In genomic region chr13:13983523-13983922, GRCm38 (mm10) we compare ENCODE assay signal across 24 mouse cellular contexts. TPM values are rescaled to one million over a fixed set of nuclear protein-coding genes. Genes with fewer than 3 reads are reported as not detected.
DNase-seq lines count a peak whose midpoint lies in the region; ATAC-seq and TF ChIP-seq lines count a peak whose summit lies in the region.
"Had no signal": no experiment of that assay in that cellular context is flagged by ENCODE, and none has a peak within 500 bp of the region (broad histone marks: within the 10 kb centered on the region; RNA-seq: fewer than 3 reads in every experiment).

No protein-coding gene starts in this region.

- peak overlapping the region; percentile 24; the same call in 1 of the 2 replicates for H3K27ac ChIP-seq in gastrocnemius, adult 2 months
- H3K27ac ChIP-seq in lung, embryonic 14.5 days (ENCODE audit: low read depth), result no peak overlapping the region
- peak overlapping the region; percentile 64 for H3K27ac ChIP-seq in liver, embryonic 13.5 days
- H3K27ac ChIP-seq: embryonic facial prominence, embryonic 15.5 days; forebrain, embryonic 10.5 days; heart, adult 2 months; hindbrain, embryonic 15.5 days had no signal

- no peak for DNase-seq in gastrocnemius, adult 2 months
- DNase-seq in gastrocnemius, postnatal 14 days, result no peak
- DNase-seq in lung, embryonic 14.5 days, result no peak
- no peak for DNase-seq in lung, adult 18-20 months
- DNase-seq in R1 (ENCODE audit: low read depth, low spot score), result peak; percentile 21
- DNase-seq in liver, embryonic 13.5 days, result no peak
- no peak for DNase-seq in urinary bladder, postnatal 10 days (ENCODE audit: low spot score)
- no peak for DNase-seq in spleen, adult 18-20 months
- DNase-seq: adrenal gland, adult 8-10 months; adrenal gland, postnatal 36 days; B cell, adult 2 months; cerebellum, adult 2 months; cerebellum, postnatal 14 days; embryo, embryonic 11 days; heart, adult 2 months; heart, postnatal 36 days had no signal

- TF ChIP-seq CTCF in gastrocnemius, adult 2 months (IDR thresholded peaks at IDR 0.05), result no peak
- TF ChIP-seq CTCF in lung, embryonic 14.5 days (IDR thresholded peaks at IDR 0.05; ENCODE audit: low read depth), result no peak

- no peak overlapping the region for H3K4me2 ChIP-seq in lung, embryonic 14.5 days
- H3K4me2 ChIP-seq in liver, embryonic 13.5 days, result no peak overlapping the region
- H3K4me2 ChIP-seq: embryonic facial prominence, embryonic 15.5 days; heart, embryonic 11.5 days; hindbrain, embryonic 15.5 days had no signal

- H3K27me3 ChIP-seq in lung, embryonic 14.5 days (ENCODE audit: insufficient read depth, low read length), result no peaks in the 10 kb centered on the region
- H3K27me3 ChIP-seq in liver, embryonic 13.5 days, result no peaks in the 10 kb centered on the region
- H3K27me3 ChIP-seq: embryonic facial prominence, embryonic 15.5 days; hindbrain, embryonic 15.5 days; Patski had no signal

- H3K9ac ChIP-seq in lung, embryonic 14.5 days, result no peak overlapping the region
- H3K9ac ChIP-seq in liver, embryonic 13.5 days, result no peak overlapping the region
- H3K9ac ChIP-seq: embryonic facial prominence, embryonic 15.5 days; hindbrain, embryonic 15.5 days had no signal

- 83% methylated on average over 6 of the region's 6 CpGs for WGBS in lung, embryonic 14.5 days
- 66% methylated on average over 6 of the region's 6 CpGs for WGBS in liver, embryonic 13.5 days (ENCODE audit: insufficient replicate concordance)

- no peaks in the 10 kb centered on the region for H3K9me3 ChIP-seq in lung, embryonic 14.5 days (ENCODE audit: low read depth, low read length)
- no peaks in the 10 kb centered on the region for H3K9me3 ChIP-seq in liver, embryonic 13.5 days (replicated peaks)
- H3K9me3 ChIP-seq: embryonic facial prominence, embryonic 15.5 days; forebrain, embryonic 10.5 days; hindbrain, embryonic 15.5 days had no signal

- H3K36me3 ChIP-seq in lung, embryonic 14.5 days (ENCODE audit: insufficient read depth), result peaks cover 21% of the 10 kb centered on the region
- H3K36me3 ChIP-seq in liver, embryonic 13.5 days, result peaks cover 43% of the 10 kb centered on the region

- no peaks in the 10 kb centered on the region for H3K4me1 ChIP-seq in lung, embryonic 14.5 days (ENCODE audit: insufficient read depth)
- peaks cover 7% of the 10 kb centered on the region; the same call in 1 of the 2 replicates for H3K4me1 ChIP-seq in liver, embryonic 13.5 days (replicated peaks)
- H3K4me1 ChIP-seq: embryonic facial prominence, embryonic 15.5 days; forebrain, embryonic 10.5 days; hindbrain, embryonic 15.5 days had no signal

- ATAC-seq in lung, embryonic 14.5 days (ENCODE audit: insufficient read depth), result peak; percentile 41; the same call in 1 of the 2 replicates
- peak; percentile 68 for ATAC-seq in liver, embryonic 13.5 days (ENCODE audit: low read depth)
- ATAC-seq: CD4-positive, CD25-positive, alpha-beta regulatory T cell, adult 4 months; forebrain, embryonic 14.5 days; Patski had no signal

- H3K4me3 ChIP-seq in gastrocnemius, adult 2 months, result no peak overlapping the region
- H3K4me3 ChIP-seq in lung, embryonic 14.5 days (ENCODE audit: low read depth, low read length), result no peak overlapping the region
- H3K4me3 ChIP-seq in liver, embryonic 13.5 days (replicated peaks), result no peak overlapping the region
- H3K4me3 ChIP-seq: embryonic facial prominence, embryonic 15.5 days; erythroblast, embryonic 14.5 days; forebrain, embryonic 10.5 days; heart, adult 2 months; hindbrain, embryonic 15.5 days had no signal

- intact Hi-C loops in gastrocnemius, adult 2 months (cut with DNase I), result no loop called here
- intact Hi-C loops in gastrocnemius, postnatal 14 days (cut with DNase I; ENCODE audit: low total_unique reads), result no loop called here

RNA-seq across cellular contexts. Expression of gene B3galnt2, which starts 29.3 kb away (rescaled TPM):
- 10 to 100 TPM; 88.5 to 89.4 TPM for total RNA-seq in gastrocnemius, adult 2 months (2021)
- 10 to 100 TPM; 35.9 to 40.2 TPM for total RNA-seq in gastrocnemius, postnatal 14 days (2021)
- 41.4 and 46.1 TPM in 2 replicates for polyA plus RNA-seq in lung, embryonic 14.5 days (2014; fragmentation: Nextera tagmentation; extraction: Ambion mirVana)
- polyA plus RNA-seq in liver, embryonic 13.5 days (2015; fragmentation: Nextera tagmentation; extraction: Ambion mirVana), result 26.7 and 32.8 TPM in 2 replicates

RNA-seq across cellular contexts. Expression of gene Tbce, which starts 55.9 kb away (rescaled TPM):
- total RNA-seq in gastrocnemius, adult 2 months (2021), result 10 to 100 TPM; 16.6 to 18.9 TPM
- 10 to 100 TPM; 17.6 to 19.2 TPM for total RNA-seq in gastrocnemius, postnatal 14 days (2021)
- 51.9 and 54.7 TPM in 2 replicates for polyA plus RNA-seq in lung, embryonic 14.5 days (2014; fragmentation: Nextera tagmentation; extraction: Ambion mirVana)
- 31.5 and 37.6 TPM in 2 replicates for polyA plus RNA-seq in liver, embryonic 13.5 days (2015; fragmentation: Nextera tagmentation; extraction: Ambion mirVana)
